Mouse (Mus musculus) testis, adult 2 months (tissue): ENCODE data around the gene Fgf23.
A peak's percentile ranks its signal among the peaks of the same experiment; 100 is the strongest.

Experiments
- CTCF ChIP-seq: fragments of 200-500 bp; IDR thresholded peaks from 2 replicates; pipeline ENCODE4 v1.5.1; 2012; ENCODE audit warnings: low read depth, mild to moderate bottlenecking, inconsistent platforms, low read length, moderate library complexity; ENCODE audit not compliant: control insufficient read depth, insufficient read depth, insufficient replicate concordance
- POLR2A ChIP-seq: fragments of 200-500 bp; IDR thresholded peaks from 2 replicates; pipeline ENCODE4 v1.6.1; 2012; ENCODE audit warnings: low read depth, mild to moderate bottlenecking, inconsistent platforms, low read length, moderate library complexity; ENCODE audit not compliant: control insufficient read depth

- TF ChIP-seq CTCF (peak; percentile 40; the same call in 1 of the 2 replicates), POLR2A (no peak)
These were observed 21.9 kb downstream of the Fgf23 start for GRCm38 (mm10) chr6:127094565-127094964.
